Mouse (Mus musculus): ENCODE data around the gene Rhox3f.
"Not testable (repeated sequence)": the region's sequence is repeated elsewhere in the genome, so short reads cannot be mapped to it uniquely, and the experiment has no call there.

Rhox3f gene

GRCm38 (mm10) chrX:37580692-37581091 lies at the start of gene Rhox3f:
Gene Rhox3f, plus strand, starts transcription at chrX:37580992.
- not testable (repeated sequence) for DNase-seq (ENCODE audit: low read depth, low spot score)

- DNase-seq (ENCODE audit: low read depth, low spot score), result not testable (repeated sequence)
Measured at GRCm38 (mm10) chrX:37541719-37542118, 39.1 kb upstream of the Rhox3f start, which contains the start of gene Rhox3e. Gene Rhox3e, plus strand, starts transcription at chrX:37542019.

GRCm38 (mm10) chrX:37557112-37557511 lies 23.7 kb upstream of the Rhox3f start, which contains the start of gene Rhox4e:
Gene Rhox4e, plus strand, starts transcription at chrX:37557412.
- not testable (repeated sequence) for DNase-seq (ENCODE audit: low read depth, low spot score)

- not testable (repeated sequence) for DNase-seq (ENCODE audit: low read depth, low spot score)
Measured at GRCm38 (mm10) chrX:37571105-37571504, 9.7 kb upstream of the Rhox3f start, which contains the start of gene Rhox2f. Gene Rhox2f, plus strand, starts transcription at chrX:37571405.

GRCm38 (mm10) chrX:37572638-37573037 lies 8.2 kb upstream of the Rhox3f start:
- not testable (repeated sequence) for DNase-seq (ENCODE audit: low read depth, low spot score)

GRCm38 (mm10) chrX:37607604-37608003 lies 26.8 kb downstream of the Rhox3f start, which contains the start of gene Rhox4f:
Gene Rhox4f, minus strand, starts transcription at chrX:37607704.
- DNase-seq (ENCODE audit: low read depth, low spot score), result not testable (repeated sequence)

- not testable (repeated sequence) for DNase-seq (ENCODE audit: low read depth, low spot score)
Measured at GRCm38 (mm10) chrX:37628512-37628911, 47.7 kb downstream of the Rhox3f start, which contains the start of gene Rhox3g. Gene Rhox3g, minus strand, starts transcription at chrX:37628612.
